Mouse (Mus musculus) cerebellum, postnatal 10 days (tissue): ENCODE measurements at regions not wholly inside any gene's neighbourhood (a gene's known extent, or its start where the extent isn't known, plus 50 kb on each side); places are given as distances from the start of the nearest gene placed in this dataset.

Experiments used
- DNase-seq, 2 experiments: peaks; one replicate each; pipeline ENCODE4 v3.0.0; 2021; ENCODE audit warnings: mixed read lengths in 2 of 2

GRCm38 (mm10) chr5:64610562-64611405, 192.4 kb upstream of the Klf3 start:
- peak; percentile 30 to 51 for DNase-seq

- DNase-seq = no peak
Measured at GRCm38 (mm10) chr5:64612017-64612416, 191.2 kb upstream of the Klf3 start.

GRCm38 (mm10) chr5:64613696-64614095, 189.5 kb upstream of the Klf3 start:
- DNase-seq = no peak

- DNase-seq = peak in 1 of 2 experiments; percentile 12
Measured at GRCm38 (mm10) chr5:64618126-64618525, 185.1 kb upstream of the Klf3 start.

GRCm38 (mm10) chr5:64619752-64620151, 183.4 kb upstream of the Klf3 start:
- no peak for DNase-seq

GRCm38 (mm10) chr5:64620726-64621125, 182.5 kb upstream of the Klf3 start:
- DNase-seq = no peak

- DNase-seq = no peak
Measured at GRCm38 (mm10) chr5:64621386-64621785, 181.8 kb upstream of the Klf3 start.

- peak; percentile 21 to 23 for DNase-seq
Measured at GRCm38 (mm10) chr5:64623653-64624052, 179.5 kb upstream of the Klf3 start.

- no peak for DNase-seq
Measured at GRCm38 (mm10) chr5:64624205-64624604, 179.0 kb upstream of the Klf3 start.

GRCm38 (mm10) chr5:64625421-64625820, 177.8 kb upstream of the Klf3 start:
- DNase-seq = no peak

GRCm38 (mm10) chr5:64625841-64626298, 177.3 kb upstream of the Klf3 start:
- no peak for DNase-seq

GRCm38 (mm10) chr5:64626351-64626750, 176.8 kb upstream of the Klf3 start:
- DNase-seq = peak; percentile 88

GRCm38 (mm10) chr5:64630582-64630981, 172.6 kb upstream of the Klf3 start:
- DNase-seq = no peak

- no peak for DNase-seq
Measured at GRCm38 (mm10) chr5:64632171-64632570, 171.0 kb upstream of the Klf3 start.

GRCm38 (mm10) chr5:64634008-64634407, 169.2 kb upstream of the Klf3 start:
- DNase-seq = no peak

- DNase-seq = no peak
Measured at GRCm38 (mm10) chr5:64634721-64635120, 168.5 kb upstream of the Klf3 start.

GRCm38 (mm10) chr5:64636301-64636700, 166.9 kb upstream of the Klf3 start:
- no peak for DNase-seq

- DNase-seq = no peak
Measured at GRCm38 (mm10) chr5:64643584-64643983, 159.6 kb upstream of the Klf3 start.

GRCm38 (mm10) chr5:64647417-64648125, 155.6 kb upstream of the Klf3 start:
- peak; percentile 80 to 87 for DNase-seq

GRCm38 (mm10) chr5:64648492-64648891, 154.7 kb upstream of the Klf3 start:
- peak; percentile 38 to 42 for DNase-seq

GRCm38 (mm10) chr5:64651407-64651806, 151.8 kb upstream of the Klf3 start:
- DNase-seq = no peak

GRCm38 (mm10) chr5:64653764-64654163, 149.4 kb upstream of the Klf3 start:
- DNase-seq = no peak

GRCm38 (mm10) chr5:64655286-64655685, 147.9 kb upstream of the Klf3 start:
- DNase-seq = no peak

GRCm38 (mm10) chr5:64661959-64662358, 141.2 kb upstream of the Klf3 start:
- no peak for DNase-seq
